Mouse (Mus musculus) T-helper 17 cell (primary cell): ENCODE measurements at regions not wholly inside any gene's neighbourhood (a gene's known extent, or its start where the extent isn't known, plus 50 kb on each side); places are given as distances from the start of the nearest gene placed in this dataset.

Experiments
- in situ Hi-C, 2 experiments: fragments of 300-600 bp; cut with MboI, MseI; formaldehyde crosslinking; loops; 1 replicate in 1 of 2; 2 replicates in 1 of 2; pipeline ENCODE4 v1.15.1; 2025; ENCODE audit warnings: high pct_unique_total_duplicates in 2 of 2

DNA sequence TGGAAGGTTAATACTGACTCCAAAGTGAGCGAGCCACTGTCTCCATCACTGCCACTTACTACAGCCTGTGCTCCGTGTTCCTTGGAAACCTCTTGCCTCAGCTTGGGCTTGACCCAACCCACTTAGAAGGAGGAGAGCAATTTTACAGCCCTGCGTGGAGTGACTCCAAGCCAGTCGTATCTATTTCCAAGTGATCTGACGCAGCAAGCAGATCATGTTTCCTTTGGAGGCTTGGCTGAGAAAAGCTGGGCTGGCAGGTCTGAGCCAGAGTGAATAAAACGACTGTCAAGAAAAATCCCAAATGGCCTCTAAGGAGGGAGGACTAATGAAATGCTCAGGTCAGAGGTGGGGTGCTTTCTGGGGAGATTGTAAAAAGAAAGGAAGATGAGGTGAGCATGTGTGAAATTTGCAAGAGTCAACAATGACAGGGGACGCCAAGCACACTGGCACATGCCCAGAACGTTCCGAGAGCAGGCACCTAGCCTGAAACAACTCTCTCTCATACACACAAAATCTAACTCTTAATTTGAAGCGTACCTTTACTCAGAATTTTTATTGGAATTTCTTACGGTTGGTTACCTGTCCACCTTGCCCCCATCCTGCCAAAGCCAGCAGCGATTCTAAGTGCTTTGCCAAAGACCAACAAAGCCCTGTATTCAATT, 225.5 kb downstream of the Zfp36l1 start:
- in situ Hi-C loops = no loop called here

DNA sequence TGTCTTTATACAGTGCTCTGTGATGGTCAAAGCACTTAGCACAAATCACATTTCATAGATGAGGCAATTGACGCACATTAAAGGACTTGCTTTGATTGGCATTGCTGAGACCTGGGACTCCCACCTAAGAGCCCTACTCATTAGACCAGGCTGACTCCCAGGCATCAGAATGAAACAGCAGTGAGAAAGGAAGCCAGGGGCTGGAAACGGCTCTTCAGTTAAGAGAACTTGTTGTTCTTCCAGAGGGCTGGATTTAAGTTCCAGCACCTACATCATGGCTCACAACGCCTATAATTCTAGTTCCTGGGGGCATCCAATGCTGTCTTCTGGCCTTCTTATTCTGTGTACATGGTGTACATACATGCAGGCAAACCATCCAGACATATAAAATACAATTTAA, 226.3 kb downstream of the Zfp36l1 start:
- in situ Hi-C loops = no loop called here

DNA sequence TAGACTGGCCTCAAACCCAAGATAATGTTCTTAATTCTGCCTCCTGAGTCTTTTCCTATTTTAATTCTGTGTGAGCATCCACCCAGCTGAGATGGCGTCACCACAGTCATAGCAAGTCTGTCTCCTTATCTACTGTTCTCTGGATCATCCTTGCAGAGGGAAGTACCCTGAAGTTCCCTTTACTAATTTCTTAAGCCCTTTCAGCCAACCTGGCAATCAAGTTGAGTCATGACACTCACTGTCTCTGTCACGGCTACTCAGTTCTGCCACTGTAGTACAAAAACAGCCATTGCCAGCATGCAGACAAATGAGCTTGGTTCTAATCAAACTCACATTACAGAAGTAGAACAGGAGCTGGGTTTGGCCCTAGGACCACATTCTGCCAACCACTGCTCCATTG, 227.5 kb downstream of the Zfp36l1 start:
- in situ Hi-C loops = no loop called here

DNA sequence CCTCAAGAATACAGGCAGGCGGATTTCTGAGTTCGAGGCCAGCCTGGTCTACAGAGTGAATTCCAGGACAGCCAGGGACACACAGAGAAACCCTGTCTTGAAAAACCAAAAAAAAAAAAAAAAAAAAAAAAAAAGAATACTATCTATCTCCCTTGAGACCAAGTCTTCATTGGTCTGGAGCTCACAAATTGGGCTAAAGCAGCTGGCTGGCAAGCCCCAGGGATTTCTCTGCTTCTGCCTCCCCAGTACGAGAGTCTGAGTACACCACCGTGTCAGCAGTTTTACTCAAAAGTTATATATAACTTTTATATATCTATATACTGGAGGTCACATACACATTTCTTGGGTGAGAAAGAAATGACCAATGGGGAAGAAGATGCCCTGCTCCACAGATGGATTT, 229.2 kb downstream of the Zfp36l1 start:
- in situ Hi-C loops = no loop called here

DNA sequence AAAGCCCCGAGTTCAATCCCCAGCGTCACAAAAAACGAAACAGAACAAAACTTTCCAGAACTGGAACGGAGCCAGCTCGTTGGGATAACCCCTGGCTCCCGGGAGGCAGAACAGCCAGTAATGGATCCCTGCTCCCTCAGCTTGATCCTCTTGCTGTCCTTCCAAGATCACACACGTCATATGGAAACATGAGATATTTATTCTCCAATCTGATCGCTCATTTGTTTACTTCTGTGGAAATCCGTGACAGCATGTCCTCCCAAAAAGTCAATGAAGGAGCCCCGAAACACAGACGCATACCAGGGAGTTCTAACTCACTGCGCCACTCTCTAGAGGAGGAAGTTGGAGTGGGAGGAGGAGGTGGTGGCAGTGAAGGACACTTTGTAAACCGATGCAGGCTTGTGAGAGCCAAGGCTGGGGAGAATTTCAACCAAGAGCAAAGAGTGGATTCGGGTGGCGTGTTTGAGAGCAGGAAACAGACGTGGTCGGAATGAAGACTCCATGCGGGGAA, 232.0 kb downstream of the Zfp36l1 start:
- in situ Hi-C loops = no loop called here

DNA sequence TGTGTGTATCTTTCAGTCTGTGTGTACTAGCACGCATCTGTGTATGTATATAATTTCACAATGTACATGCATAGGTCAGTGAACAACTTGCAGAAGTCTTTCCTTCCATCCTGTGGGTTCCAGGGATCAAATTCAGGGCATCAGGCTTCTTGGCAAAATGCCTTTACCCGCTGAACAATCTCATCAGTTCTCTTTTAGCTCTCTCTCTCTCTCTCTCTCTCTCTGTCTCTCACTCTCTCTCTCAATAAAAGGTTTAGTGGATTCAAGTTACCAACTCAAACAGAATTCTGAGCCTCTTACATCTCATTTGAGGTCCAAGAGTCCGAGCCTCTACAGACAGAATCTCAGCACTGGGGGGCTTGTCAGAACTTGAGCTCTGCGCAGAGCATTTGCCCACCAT, 232.5 kb downstream of the Zfp36l1 start:
- in situ Hi-C loops = no loop called here

DNA sequence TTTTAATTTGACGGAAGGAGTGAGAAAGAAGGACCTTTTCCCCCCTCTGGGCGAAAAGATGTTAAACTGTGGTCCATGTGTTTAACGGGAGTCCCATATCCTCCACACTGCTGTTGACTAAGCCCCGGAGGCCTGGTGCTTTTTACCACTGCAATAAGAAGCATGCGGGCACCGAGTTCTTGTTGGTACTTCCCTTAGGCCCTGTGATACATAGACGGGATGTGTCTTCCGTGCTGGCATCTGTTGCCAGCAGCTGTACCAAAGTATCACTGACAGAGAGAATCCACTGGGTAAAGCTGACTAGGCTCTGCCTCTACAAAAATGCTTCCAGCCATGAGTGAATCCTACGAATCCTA, 232.9 kb downstream of the Zfp36l1 start:
- in situ Hi-C loops = no loop called here

DNA sequence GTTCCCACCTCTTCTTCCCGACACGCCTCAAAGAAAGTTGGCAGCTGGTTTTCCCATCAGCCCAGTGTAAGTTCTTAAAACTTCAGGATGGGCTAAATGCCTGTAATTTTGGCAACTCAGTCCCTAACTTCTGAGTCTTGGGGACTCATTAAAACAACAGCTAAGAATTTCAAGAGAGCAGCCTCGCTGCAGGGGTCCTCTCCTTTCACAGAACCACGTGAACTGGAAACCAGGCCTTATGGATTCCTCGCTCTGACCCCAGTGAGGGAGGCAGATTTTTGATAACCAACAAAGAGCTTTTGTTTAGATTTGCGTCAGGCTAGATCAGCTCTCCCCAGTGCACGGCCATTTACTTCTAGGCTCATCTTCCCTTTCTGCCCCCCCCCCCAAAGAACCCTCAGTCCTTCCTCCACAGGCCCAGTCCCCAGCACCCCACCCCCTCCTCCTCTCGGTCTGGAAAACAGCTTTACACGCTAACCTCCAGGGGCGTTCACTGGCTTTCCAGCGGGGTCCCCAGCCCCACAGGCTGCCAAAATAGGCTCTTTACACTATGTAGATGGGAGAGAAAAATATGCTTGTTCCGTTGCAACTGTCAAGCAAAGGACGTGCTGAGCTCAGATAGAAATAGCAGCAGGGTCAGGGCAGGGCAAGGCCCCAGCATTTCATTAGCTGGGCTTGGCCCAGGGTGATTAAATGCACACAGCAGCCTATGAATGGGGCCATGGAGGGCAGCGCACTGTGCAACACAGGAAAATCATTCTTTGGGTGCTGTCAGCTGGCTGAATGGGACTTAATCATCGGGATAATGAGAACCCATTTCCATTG, 233.5 kb downstream of the Zfp36l1 start:
- in situ Hi-C loops = no loop called here

DNA sequence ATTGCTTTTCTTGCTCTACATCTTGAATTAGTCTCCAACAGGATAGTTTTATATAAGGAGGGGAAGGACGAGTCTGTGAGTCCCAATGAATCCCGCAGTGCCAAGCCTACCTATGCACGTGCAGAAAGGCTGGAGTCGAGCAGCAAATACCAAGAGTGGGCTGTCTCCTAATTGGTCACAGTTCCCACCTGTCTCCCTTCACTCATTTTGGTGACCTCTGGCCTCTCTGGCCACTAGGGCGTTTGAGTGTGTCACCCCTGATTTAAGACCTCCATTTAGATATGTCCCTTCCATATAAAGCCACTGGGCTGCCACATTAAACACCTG, 234.1 kb downstream of the Zfp36l1 start:
- in situ Hi-C loops = no loop called here

DNA sequence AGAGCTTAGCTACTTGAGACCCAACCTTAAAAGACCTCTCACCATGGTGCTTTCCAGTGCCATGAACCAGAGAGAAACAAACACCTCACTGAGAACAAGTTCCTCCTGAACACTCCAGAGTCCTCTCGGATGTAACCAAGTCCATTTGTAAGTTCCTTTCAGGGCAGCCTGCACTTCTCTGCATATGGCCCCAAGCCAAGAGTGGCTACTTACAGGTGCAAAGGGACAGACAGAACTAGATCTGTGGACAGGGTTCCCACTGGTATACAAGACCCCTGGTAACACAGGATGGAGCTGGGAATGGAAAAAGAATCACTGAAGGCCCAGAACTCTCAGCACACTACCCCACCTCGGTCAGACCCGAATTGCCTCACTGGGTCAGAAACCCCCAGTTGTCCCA, 234.7 kb downstream of the Zfp36l1 start:
- in situ Hi-C loops = no loop called here

DNA sequence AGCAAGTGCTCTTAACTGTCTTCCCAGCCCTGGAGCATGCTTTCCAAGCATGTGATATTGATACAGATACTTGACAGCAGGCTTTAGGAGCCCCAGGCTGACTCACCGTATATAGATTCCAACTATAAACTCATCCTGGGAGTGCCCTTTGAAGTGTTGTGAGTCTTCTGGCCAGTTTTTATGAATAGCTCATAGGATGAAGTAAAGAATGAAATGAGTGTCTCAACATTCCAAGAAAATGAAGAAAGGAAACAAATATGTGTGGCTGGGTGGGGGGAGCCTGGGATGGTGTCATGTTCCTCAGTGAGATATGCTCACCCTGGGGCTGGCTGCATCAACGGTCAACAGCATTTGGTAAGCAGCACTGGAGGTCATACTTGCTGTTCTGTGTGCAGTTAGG, 238.5 kb downstream of the Zfp36l1 start:
- in situ Hi-C loops = no loop called here

DNA sequence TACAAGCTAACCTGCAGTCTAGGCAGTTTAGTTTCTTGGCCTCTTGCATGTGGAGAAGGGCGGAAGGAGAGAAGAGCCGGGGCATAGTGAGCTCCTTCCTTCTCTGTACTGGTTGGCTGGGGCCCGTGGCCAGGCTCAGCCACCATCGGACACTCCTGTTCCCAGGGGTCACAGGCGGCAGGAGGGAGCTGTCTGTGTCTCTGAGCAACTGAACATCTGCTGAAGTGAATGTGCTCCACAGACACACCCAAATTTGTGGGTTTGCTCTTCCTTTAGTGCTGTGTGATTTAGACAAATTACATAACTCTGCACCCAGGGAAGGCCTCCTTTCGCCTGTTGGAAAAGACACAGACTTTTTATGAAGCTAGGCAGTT, 247.6 kb downstream of the Zfp36l1 start:
- in situ Hi-C loops = no loop called here

DNA sequence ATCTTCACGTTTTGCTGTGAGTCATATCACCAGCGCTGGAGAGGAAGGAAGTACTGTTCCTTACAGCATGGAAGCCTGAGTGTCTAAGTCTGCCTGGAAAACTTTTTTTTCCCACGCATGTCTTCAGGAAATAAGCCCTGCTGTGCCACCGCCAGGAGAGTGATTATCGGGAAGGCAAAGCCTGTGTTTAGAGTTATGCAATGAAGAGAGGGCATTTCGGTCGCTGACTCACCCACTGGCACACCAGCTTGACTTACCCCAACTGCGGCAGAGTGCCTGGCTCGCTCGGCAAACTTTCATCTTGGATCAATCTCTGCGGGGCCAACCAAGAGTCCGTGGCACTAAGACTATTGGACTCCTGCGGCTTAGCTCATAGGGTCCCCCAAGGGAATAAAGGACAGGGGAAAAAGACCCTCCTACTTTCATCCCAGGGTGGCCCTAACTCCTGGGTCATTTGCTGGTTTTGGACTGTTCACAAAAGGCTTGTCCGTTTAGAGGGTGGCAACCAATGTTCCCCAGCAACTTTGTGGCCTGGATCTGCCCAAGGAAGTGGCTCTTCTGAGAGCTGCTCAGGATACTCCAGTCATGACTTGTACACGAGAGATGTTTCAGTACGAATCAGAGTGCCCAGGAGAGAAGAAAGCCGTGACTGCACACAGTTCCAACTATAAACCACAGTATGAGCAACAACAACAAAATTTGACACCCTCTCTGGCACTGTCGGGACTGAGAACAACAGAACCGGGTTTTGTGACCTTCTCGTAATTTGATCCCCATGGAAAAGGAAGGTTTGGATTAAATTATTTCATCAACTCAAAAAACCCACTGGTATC, 248.3 kb downstream of the Zfp36l1 start:
- in situ Hi-C loops = no loop called here
